Mouse (Mus musculus): ENCODE results near the gene Tmprss13. TPM values are rescaled to one million over a fixed set of nuclear protein-coding genes. Genes with fewer than 3 reads are reported as not detected.

The Tmprss13 gene
- polyA plus RNA-seq, 1 experiment from 2014 or later, result 0.16 TPM

GRCm38 (mm10) chr9:45299231-45300006 is 19.5 kb upstream of the Tmprss13 start:
- Histone ChIP-seq H3K4me3 (ENCODE audit: low read length) (no peak overlapping the region), H3K9me3 (replicated peaks; ENCODE audit: control insufficient read depth, low read length) (peaks cover 4% of the 10 kb centered on the region), H3K4me2 (ENCODE audit: low read depth, low read length) (no peak overlapping the region), H3K36me3 (ENCODE audit: control insufficient read depth, insufficient read depth) (no peaks in the 10 kb centered on the region), H3K4me1 (ENCODE audit: control insufficient read depth, insufficient read depth, low read length) (peaks cover 5% of the 10 kb centered on the region), H3K9ac (ENCODE audit: low read length) (no peak overlapping the region), H3K27me3 (ENCODE audit: control insufficient read depth, insufficient read depth, low read length) (no peaks in the 10 kb centered on the region), H3K27ac (ENCODE audit: low read length) (no peak overlapping the region)
- WGBS, result 73% methylated on average over 11 of the region's 11 CpGs
- no peak for ATAC-seq (replicated peaks; ENCODE audit: extremely low read depth, insufficient read depth, low FRiP score)

GRCm38 (mm10) chr9:45300422-45301104 is 18.3 kb upstream of the Tmprss13 start:
- WGBS, result 8% methylated on average over 20 of the region's 20 CpGs
- no peaks in the 10 kb centered on the region for H3K27me3 ChIP-seq (ENCODE audit: control insufficient read depth, insufficient read depth, low read length)
- H3K4me2 ChIP-seq (ENCODE audit: low read depth, low read length), result peak overlapping the region; percentile 70
- H3K9me3 ChIP-seq (replicated peaks; ENCODE audit: control insufficient read depth, low read length), result peaks cover 4% of the 10 kb centered on the region
- peaks cover 5% of the 10 kb centered on the region for H3K4me1 ChIP-seq (ENCODE audit: control insufficient read depth, insufficient read depth, low read length)
- peak overlapping the region; percentile 55 for H3K9ac ChIP-seq (ENCODE audit: low read length)
- ATAC-seq (replicated peaks; ENCODE audit: extremely low read depth, insufficient read depth, low FRiP score), result peak; percentile 84
- no peaks in the 10 kb centered on the region for H3K36me3 ChIP-seq (ENCODE audit: control insufficient read depth, insufficient read depth)
- peak overlapping the region; percentile 46 for H3K4me3 ChIP-seq (ENCODE audit: low read length)
- H3K27ac ChIP-seq (ENCODE audit: low read length), result 0 out of 2 replicates have a peak overlapping the region, but pooled peaks have one; percentile 33

GRCm38 (mm10) chr9:45301771-45302170 is 17.1 kb upstream of the Tmprss13 start:
- H3K36me3 ChIP-seq (ENCODE audit: control insufficient read depth, insufficient read depth), result no peaks in the 10 kb centered on the region

GRCm38 (mm10) chr9:45306746-45307410 is 12.0 kb upstream of the Tmprss13 start:
- Histone ChIP-seq H3K36me3 (ENCODE audit: control insufficient read depth, insufficient read depth) (no peaks in the 10 kb centered on the region), H3K9me3 (replicated peaks; ENCODE audit: control insufficient read depth, low read length) (no peaks in the 10 kb centered on the region), H3K4me2 (ENCODE audit: low read depth, low read length) (no peak overlapping the region), H3K27ac (ENCODE audit: low read length) (no peak overlapping the region), H3K4me3 (ENCODE audit: low read length) (no peak overlapping the region), H3K4me1 (ENCODE audit: control insufficient read depth, insufficient read depth, low read length) (no peaks in the 10 kb centered on the region), H3K9ac (ENCODE audit: low read length) (no peak overlapping the region), H3K27me3 (ENCODE audit: control insufficient read depth, insufficient read depth, low read length) (no peaks in the 10 kb centered on the region; the same call in 1 of the 2 replicates)
- WGBS, result 82% methylated on average over 12 of the region's 12 CpGs
- no peak for ATAC-seq (replicated peaks; ENCODE audit: extremely low read depth, insufficient read depth, low FRiP score)

More at GRCm38 (mm10) chr9:45301771-45302170, 17.1 kb upstream of the Tmprss13 start:
- Histone ChIP-seq H3K9me3 (replicated peaks; ENCODE audit: control insufficient read depth, low read length) (peaks cover 4% of the 10 kb centered on the region), H3K4me2 (ENCODE audit: low read depth, low read length) (no peak overlapping the region), H3K4me1 (ENCODE audit: control insufficient read depth, insufficient read depth, low read length) (peaks cover 5% of the 10 kb centered on the region), H3K9ac (ENCODE audit: low read length) (no peak overlapping the region), H3K27me3 (ENCODE audit: control insufficient read depth, insufficient read depth, low read length) (no peaks in the 10 kb centered on the region; the same call in 1 of the 2 replicates), H3K4me3 (ENCODE audit: low read length) (no peak overlapping the region), H3K27ac (ENCODE audit: low read length) (no peak overlapping the region)
- no peak for ATAC-seq (replicated peaks; ENCODE audit: extremely low read depth, insufficient read depth, low FRiP score)
- 73% methylated on average over 8 of the region's 8 CpGs for WGBS

- H3K4me1 ChIP-seq (ENCODE audit: control insufficient read depth, insufficient read depth, low read length), result no peaks in the 10 kb centered on the region
- H3K36me3 ChIP-seq (ENCODE audit: control insufficient read depth, insufficient read depth), result no peaks in the 10 kb centered on the region
- no peaks in the 10 kb centered on the region for H3K9me3 ChIP-seq (replicated peaks; ENCODE audit: control insufficient read depth, low read length)
- WGBS, result 79% methylated on average over 5 of the region's 5 CpGs
- H3K4me3 ChIP-seq (ENCODE audit: low read length), result no peak overlapping the region
- H3K27ac ChIP-seq (ENCODE audit: low read length), result no peak overlapping the region
- peaks cover 2% of the 10 kb centered on the region for H3K27me3 ChIP-seq (ENCODE audit: control insufficient read depth, insufficient read depth, low read length)
- no peak overlapping the region for H3K9ac ChIP-seq (ENCODE audit: low read length)
- no peak overlapping the region for H3K4me2 ChIP-seq (ENCODE audit: low read depth, low read length)
- ATAC-seq (replicated peaks; ENCODE audit: extremely low read depth, insufficient read depth, low FRiP score), result no peak
Measured at GRCm38 (mm10) chr9:45308521-45308920, 10.4 kb upstream of the Tmprss13 start.

- Histone ChIP-seq H3K36me3 (ENCODE audit: control insufficient read depth, insufficient read depth) (no peaks in the 10 kb centered on the region), H3K9me3 (replicated peaks; ENCODE audit: control insufficient read depth, low read length) (no peaks in the 10 kb centered on the region), H3K4me2 (ENCODE audit: low read depth, low read length) (no peak overlapping the region), H3K9ac (ENCODE audit: low read length) (no peak overlapping the region), H3K4me1 (ENCODE audit: control insufficient read depth, insufficient read depth, low read length) (no peaks in the 10 kb centered on the region), H3K4me3 (ENCODE audit: low read length) (no peak overlapping the region), H3K27ac (ENCODE audit: low read length) (no peak overlapping the region), H3K27me3 (ENCODE audit: control insufficient read depth, insufficient read depth, low read length) (peaks cover 12% of the 10 kb centered on the region; the same call in 1 of the 2 replicates)
- WGBS, result 74% methylated on average over 6 of the region's 6 CpGs
- ATAC-seq (replicated peaks; ENCODE audit: extremely low read depth, insufficient read depth, low FRiP score), result no peak
Measured at GRCm38 (mm10) chr9:45311858-45312257, 7.0 kb upstream of the Tmprss13 start.

- H3K27me3 ChIP-seq (ENCODE audit: control insufficient read depth, insufficient read depth, low read length), result peaks cover 27% of the 10 kb centered on the region; the same call in 1 of the 2 replicates
- H3K9me3 ChIP-seq (replicated peaks; ENCODE audit: control insufficient read depth, low read length), result no peaks in the 10 kb centered on the region
- H3K27ac ChIP-seq (ENCODE audit: low read length), result no peak overlapping the region
- H3K36me3 ChIP-seq (ENCODE audit: control insufficient read depth, insufficient read depth), result no peaks in the 10 kb centered on the region
- H3K4me1 ChIP-seq (ENCODE audit: control insufficient read depth, insufficient read depth, low read length), result no peaks in the 10 kb centered on the region
- ATAC-seq (replicated peaks; ENCODE audit: extremely low read depth, insufficient read depth, low FRiP score), result no peak
- H3K4me3 ChIP-seq (ENCODE audit: low read length), result no peak overlapping the region
- WGBS, result 68% methylated on average over 3 of the region's 3 CpGs
- H3K4me2 ChIP-seq (ENCODE audit: low read depth, low read length), result no peak overlapping the region
- no peak overlapping the region for H3K9ac ChIP-seq (ENCODE audit: low read length)
Measured at GRCm38 (mm10) chr9:45313913-45314312, 5.0 kb upstream of the Tmprss13 start.

- Histone ChIP-seq H3K4me1 (ENCODE audit: control insufficient read depth, insufficient read depth, low read length) (no peaks in the 10 kb centered on the region), H3K4me2 (ENCODE audit: low read depth, low read length) (no peak overlapping the region), H3K36me3 (ENCODE audit: control insufficient read depth, insufficient read depth) (no peaks in the 10 kb centered on the region), H3K9me3 (replicated peaks; ENCODE audit: control insufficient read depth, low read length) (no peaks in the 10 kb centered on the region), H3K27me3 (ENCODE audit: control insufficient read depth, insufficient read depth, low read length) (peaks cover 31% of the 10 kb centered on the region; the same call in 1 of the 2 replicates), H3K4me3 (ENCODE audit: low read length) (no peak overlapping the region), H3K27ac (ENCODE audit: low read length) (no peak overlapping the region), H3K9ac (ENCODE audit: low read length) (no peak overlapping the region)
- ATAC-seq (replicated peaks; ENCODE audit: extremely low read depth, insufficient read depth, low FRiP score), result no peak
- 75% methylated on average over 3 of the region's 3 CpGs for WGBS
Measured at GRCm38 (mm10) chr9:45317635-45318034, 1.3 kb upstream of the Tmprss13 start.
